Mouse (Mus musculus): ENCODE measurements around the gene Vkorc1.

Vkorc1 gene

DNA sequence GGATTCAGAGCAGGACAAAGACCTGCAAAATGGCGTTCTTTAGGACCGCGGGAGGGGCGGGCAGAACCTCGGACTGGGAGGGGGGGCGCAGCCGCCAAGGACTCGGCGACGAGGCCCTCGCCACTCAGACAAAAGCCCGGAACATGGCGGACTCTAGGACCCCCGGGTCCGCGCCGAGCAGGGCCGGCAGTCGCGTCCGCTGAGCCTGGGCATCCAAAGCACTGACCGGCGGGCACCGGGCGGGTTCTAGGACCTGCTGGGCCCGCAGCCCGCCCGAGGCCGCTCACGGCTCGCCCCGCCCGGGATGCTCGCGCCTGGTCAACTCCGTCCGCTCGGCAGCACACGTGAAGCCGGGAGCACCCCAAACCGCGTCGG lies 19.8 kb downstream of the Vkorc1 start:
- peak; percentile 92 for DNase-seq

DNA sequence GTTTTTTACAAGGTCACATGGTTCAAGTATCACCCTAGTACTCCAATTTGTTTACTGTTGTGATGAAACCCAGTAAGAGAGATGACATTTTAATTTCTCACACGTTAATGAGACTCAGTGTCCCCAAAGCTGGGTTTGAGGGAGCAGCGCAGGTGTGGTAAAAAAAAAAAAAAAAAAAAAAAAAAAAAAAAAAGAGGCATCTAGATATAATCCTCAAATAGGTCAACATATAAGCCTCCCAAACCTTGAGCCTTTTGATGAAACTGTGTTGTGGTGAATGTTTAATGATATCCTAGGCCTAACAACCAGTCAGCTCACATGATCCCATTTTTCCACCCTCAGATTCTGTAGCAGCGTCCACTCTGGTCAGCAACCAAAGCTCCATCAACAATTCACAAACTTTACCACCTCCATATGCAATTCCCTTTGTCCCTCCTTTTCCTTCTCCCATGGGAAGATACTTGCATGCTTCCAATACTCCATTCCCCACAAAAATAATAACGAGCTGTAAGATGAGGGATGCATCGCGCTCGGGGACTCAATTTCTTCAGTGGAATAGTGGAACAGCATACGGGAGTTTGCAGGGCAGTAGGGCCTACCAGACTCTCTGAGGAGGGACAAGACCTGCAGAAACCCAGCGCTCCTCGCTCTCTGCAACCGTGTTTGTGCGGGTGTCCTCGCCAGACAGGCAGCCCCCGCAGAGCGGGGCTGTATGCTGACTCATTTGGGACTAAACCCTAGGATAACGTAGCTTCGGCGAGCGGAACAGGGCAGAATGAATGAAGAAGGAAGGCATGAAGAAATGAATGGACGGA lies 20.4 kb downstream of the Vkorc1 start:
- no peak for DNase-seq

DNA sequence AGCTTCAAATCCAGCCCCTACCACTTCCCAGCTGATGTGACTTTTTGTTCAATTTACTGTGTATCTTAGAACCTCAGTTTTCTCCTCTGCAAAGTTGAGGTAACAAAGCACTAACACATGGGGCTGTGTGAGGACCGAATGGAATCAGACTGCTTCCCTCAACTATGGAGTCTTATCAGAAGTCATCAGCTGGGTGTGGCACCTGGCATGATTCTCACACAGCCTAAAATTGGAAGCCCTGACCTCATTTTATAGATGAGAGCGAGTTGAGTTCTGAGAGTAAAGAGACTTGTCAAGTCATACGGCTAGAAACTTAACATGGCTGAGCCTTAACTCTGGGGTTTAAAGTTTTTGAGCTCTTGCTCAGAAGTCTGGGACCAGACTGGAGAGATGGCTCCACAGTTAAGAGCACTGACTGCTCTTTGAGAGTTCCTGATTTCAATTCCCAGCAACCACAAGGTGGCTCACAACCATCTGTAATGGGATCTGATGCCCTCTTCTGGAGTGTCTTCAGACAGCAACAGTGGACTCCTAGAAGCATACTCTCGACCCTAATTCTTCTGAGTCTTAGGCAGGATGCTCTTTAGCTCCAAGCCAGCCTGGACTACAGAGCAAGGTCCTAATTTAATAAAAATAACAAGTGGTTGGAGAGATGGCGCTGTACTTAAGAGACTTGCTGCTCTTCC lies 25.1 kb downstream of the Vkorc1 start:
- no peak for DNase-seq

DNA sequence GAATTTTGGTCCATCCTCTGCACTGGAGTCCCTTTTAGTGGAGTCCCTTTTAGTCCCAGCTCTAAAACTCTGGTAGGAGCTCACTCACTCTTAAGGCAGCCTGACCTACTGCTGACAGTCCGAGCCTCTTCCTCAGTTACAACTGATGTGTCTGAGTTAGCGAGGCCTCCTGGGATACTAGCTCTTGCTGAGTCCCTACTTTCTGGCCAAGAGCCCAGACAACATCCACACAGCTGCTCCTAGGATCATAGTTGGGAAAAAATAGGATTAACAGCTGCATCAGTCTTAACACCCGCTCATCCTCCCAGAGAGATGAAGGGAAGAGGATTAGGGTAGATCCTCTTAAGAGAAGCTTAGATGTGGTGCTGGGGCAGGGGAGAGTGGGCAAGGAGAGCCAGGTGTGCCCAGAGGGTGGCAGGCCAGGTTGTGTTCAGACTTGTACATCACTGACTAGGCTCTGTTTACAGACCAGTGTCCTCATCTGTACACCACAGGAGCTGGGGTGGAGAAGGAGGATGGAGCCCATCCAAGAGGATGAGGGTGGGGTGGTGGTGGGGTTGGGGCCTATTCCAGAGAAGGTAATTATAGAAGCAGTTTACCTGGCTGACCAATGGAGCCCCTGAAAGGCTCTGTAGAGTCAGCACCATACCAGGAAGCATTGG lies 26.1 kb downstream of the Vkorc1 start:
- DNase-seq, result no peak

DNA sequence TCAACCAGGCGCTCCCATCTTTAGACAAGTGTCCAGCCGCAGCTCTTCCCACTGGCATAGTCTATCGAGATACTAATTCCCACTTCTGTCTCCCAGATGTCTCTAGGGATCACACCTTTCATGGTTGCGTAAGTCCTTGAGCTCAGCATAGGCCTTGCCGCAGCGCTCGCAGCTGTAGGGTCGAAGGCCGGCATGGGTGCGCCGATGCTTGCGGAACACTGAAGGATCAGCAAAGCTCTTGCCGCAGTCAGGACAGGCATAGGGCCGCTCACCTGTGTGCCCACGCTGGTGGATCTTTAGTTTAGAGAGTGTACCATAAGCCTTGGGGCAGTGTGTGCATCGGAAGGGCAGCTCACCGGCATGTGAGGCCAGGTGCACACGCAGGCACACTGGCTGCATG lies 27.8 kb downstream of the Vkorc1 start:
- no peak for DNase-seq

DNA sequence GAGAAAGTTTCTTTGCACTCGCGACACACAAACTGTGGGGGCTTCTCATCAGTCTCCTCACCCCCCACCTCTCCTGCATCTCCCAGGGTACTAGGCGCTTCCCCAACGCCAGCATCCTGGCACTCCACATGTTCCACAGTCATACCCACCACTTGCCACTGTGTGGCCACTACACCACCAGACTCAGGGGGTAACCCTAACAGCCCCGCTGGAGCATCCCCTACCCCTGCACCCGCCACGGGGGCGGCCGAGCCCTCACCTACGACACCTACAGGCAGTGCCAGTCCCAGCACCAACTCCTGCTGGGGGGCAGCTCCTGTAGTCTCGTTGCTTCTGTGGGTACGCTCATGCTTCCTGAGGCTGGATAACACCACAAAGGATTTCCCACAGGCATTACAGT lies 29.0 kb downstream of the Vkorc1 start:
- DNase-seq, result no peak

DNA sequence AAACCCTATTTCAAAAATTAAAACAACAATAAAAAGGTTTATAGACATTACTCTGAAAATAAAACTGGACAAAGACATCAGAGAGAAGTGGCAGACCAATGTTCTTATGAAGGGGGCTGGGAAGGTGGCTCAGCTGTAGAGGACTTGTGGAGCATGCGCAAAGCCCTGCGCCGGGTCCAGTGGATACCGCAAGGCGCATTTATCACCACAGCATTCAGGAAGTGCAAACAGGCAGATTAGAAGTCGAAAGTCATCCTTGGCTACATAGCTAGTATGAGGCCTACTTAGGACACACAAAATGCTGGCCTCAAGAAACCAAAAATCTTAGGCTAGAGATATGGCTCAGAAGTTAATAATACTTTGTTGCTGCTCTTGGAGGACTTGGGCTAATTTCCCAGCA lies 37.2 kb downstream of the Vkorc1 start:
- DNase-seq, result no peak

DNA sequence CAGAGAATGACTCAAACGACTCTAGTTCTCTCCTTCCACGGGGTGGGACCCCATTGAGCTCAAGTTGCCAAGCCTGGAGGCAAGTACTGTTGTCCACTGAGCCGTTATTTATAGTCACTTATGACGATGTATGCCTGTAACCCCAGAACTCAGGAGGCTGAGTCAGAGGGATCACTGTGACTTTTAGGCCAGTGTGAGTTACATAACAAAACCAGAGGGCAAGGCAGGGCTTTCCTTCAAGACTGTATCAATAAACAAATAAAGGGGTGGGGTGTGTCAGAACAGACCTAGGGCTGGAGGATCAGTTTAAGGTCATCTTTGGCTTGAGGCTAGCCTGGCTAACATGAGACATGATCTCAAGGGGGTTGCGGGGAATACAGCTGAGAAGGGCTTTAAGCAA lies 44.5 kb downstream of the Vkorc1 start:
- no peak for DNase-seq

DNA sequence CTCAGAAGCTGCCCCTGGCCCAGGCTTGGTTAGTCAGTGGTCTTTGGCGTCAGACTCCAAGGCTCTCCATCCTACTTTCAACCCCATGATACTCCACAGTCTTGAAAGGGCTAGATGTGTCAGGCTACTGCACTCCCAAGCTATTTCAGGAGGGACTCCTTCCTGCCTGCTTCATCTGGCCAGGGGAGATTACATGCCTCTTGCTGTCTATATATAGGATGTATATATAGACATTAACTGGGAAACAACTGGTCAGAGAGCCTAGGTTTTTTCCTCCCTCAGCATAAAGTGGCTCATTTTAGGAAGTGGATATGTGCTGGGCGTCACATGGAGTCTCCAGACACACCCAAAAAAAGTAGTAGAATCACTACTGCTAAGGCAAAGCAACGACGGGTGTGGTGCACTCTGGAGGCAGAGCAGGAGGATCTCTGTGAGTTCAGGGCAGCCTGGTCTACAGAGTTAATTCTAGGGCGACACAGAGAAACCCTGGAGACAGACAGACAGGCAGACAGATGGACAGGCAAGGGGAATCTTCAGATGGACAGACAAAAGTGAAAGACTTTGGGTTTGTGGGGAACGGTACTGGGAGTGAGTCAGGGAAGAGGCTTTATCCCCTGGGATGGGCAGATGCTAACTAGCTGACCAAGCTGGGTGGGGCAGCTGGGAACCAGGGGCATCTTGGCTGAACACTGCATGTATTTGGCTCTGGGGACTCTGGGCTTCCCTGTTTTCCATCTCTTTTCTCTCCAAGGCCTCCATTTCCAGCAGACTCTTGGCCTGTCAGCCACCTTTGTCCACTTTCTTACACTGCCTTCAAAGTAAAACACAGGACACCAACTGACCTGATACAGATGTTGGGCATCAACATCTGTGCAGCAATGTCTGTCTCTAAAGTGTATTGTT lies 45.2 kb downstream of the Vkorc1 start:
- DNase-seq, result no peak
